Mouse (Mus musculus) forebrain, postnatal 0 days (tissue): ENCODE data around the gene Armcx6. TPM values are rescaled to one million over a fixed set of nuclear protein-coding genes. Genes with fewer than 3 reads are reported as not detected.
A peak's percentile ranks its signal among the peaks of the same experiment; 100 is the strongest.
"Not testable (repeated sequence)": the region's sequence is repeated elsewhere in the genome, so short reads cannot be mapped to it uniquely, and the experiment has no call there.

Source experiments
- ATAC-seq: fragments of 200-750 bp; cut with Nextera tagmentation; 2 replicates; pipeline ENCODE4 v1.8.0; 2017; ENCODE audit warnings: mild to moderate bottlenecking, moderate library complexity
- DNase-seq: peaks from one replicate; pipeline ENCODE4 v3.0.0-alpha.2; 2015
- H3K27ac ChIP-seq: fragments of 300-500 bp; sonication (generic); 2 replicates; pipeline ENCODE4 v1.5.1; 2014; ENCODE audit warnings: low read depth, mild to moderate bottlenecking, antibody characterized with exemption, low read length, moderate library complexity, mixed read lengths
- H3K27me3 ChIP-seq: fragments of 300-500 bp; sonication (generic); 2 replicates; pipeline ENCODE4 v1.6.1; 2014; ENCODE audit warnings: mild to moderate bottlenecking, low read length, mixed read lengths; ENCODE audit not compliant: insufficient read depth
- H3K36me3 ChIP-seq: fragments of 300-500 bp; sonication (generic); 2 replicates; pipeline ENCODE4 v1.6.1; 2014; ENCODE audit warnings: mild to moderate bottlenecking, moderate library complexity; ENCODE audit not compliant: insufficient read depth
- H3K4me1 ChIP-seq: fragments of 300-500 bp; sonication (generic); 2 replicates; pipeline ENCODE4 v1.6.1; 2014; ENCODE audit warnings: antibody characterized with exemption; ENCODE audit not compliant: insufficient read depth
- H3K4me2 ChIP-seq: fragments of 300-500 bp; sonication (generic); 2 replicates; pipeline ENCODE4 v1.6.1; 2014; ENCODE audit warnings: low read depth, mild to moderate bottlenecking, moderate library complexity
- H3K4me3 ChIP-seq: fragments of 300-500 bp; sonication (generic); 2 replicates; pipeline ENCODE4 v1.5.1; 2014; ENCODE audit warnings: low read depth, low read length, mixed read lengths
- H3K9ac ChIP-seq: fragments of 300-500 bp; sonication (generic); 2 replicates; pipeline ENCODE4 v1.6.1; 2014; ENCODE audit warnings: mild to moderate bottlenecking
- H3K9me3 ChIP-seq: fragments of 300-500 bp; sonication (generic); 2 replicates; pipeline ENCODE4 v1.6.1; 2016; ENCODE audit warnings: low read length
- CTCF ChIP-seq: sonication (generic); IDR thresholded peaks from 2 replicates; pipeline ENCODE4 v1.5.1; 2016; ENCODE audit warnings: antibody characterized with exemption, control low read depth, low read depth
- WGBS: fragments of 180-500 bp; shearing (Covaris S2); extraction: QIAGEN DNeasy Blood & Tissue Kit; methylation state at CpG from one replicate; pipeline ENCODE4 v1.1.7; 2014; 5-methylcytosine and 5-hydroxymethylcytosine counted together
- polyA plus RNA-seq: library from polyadenylated mRNA; unstranded; fragments of >200 nt; fragmentation: Nextera tagmentation; extraction: Ambion mirVana; gene quantifications from 2 replicates; pipeline ENCODE4 v1.2.1, GENCODE M21; 2015
- total RNA-seq: library from RNA; depleted of rRNA; stranded (reverse); fragments of >200 nt; gene quantifications from 2 replicates; pipeline ENCODE4 v1.2.3, GENCODE M21; 2014

Gene Armcx6
- total and polyA plus RNA-seq, 2 experiments from 2014 or later = 31.6 to 40.9 TPM

- H3K9ac ChIP-seq = no peak overlapping the region
- H3K27me3 ChIP-seq = no peaks in the 10 kb centered on the region
- TF ChIP-seq CTCF = no peak
- DNase-seq = no peak
- no peak overlapping the region for H3K4me2 ChIP-seq
- WGBS = 45% methylated on average over 2 of the region's 2 CpGs
- no peak for ATAC-seq
- H3K9me3 ChIP-seq = no peaks in the 10 kb centered on the region
- 0 out of 2 replicates have a peak, but pooled peaks cover 3% of the 10 kb centered on the region for H3K4me1 ChIP-seq
- H3K36me3 ChIP-seq = no peaks in the 10 kb centered on the region
- H3K27ac ChIP-seq = no peak overlapping the region
- H3K4me3 ChIP-seq = no peak overlapping the region
Observed at GRCm38 (mm10) chrX:134751910-134752309, 693 bp upstream of the Armcx6 start.

GRCm38 (mm10) chrX:134746459-134746858 lies 4.8 kb downstream of the Armcx6 start:
- 32% methylated on average over 5 of the region's 5 CpGs for WGBS
- no peak overlapping the region for H3K4me3 ChIP-seq
- 0 out of 2 replicates have a peak, but pooled peaks cover 3% of the 10 kb centered on the region for H3K4me1 ChIP-seq
- no peak overlapping the region for H3K4me2 ChIP-seq
- no peak overlapping the region for H3K27ac ChIP-seq
- H3K9ac ChIP-seq = no peak overlapping the region
- H3K36me3 ChIP-seq = no peaks in the 10 kb centered on the region
- peak; percentile 57 for DNase-seq
- peak; percentile 76 for TF ChIP-seq CTCF
- no peaks in the 10 kb centered on the region for H3K27me3 ChIP-seq
- ATAC-seq = peak; percentile 57
- H3K9me3 ChIP-seq = no peaks in the 10 kb centered on the region

GRCm38 (mm10) chrX:134741862-134742261 lies 9.4 kb downstream of the Armcx6 start:
- no peaks in the 10 kb centered on the region for H3K36me3 ChIP-seq

GRCm38 (mm10) chrX:134739160-134739559 lies 12.1 kb downstream of the Armcx6 start:
- Histone ChIP-seq H3K9ac (no peak overlapping the region), H3K27ac (no peak overlapping the region), H3K9me3 (no peaks in the 10 kb centered on the region), H3K4me2 (no peak overlapping the region), H3K4me1 (no peaks in the 10 kb centered on the region), H3K36me3 (no peaks in the 10 kb centered on the region), H3K4me3 (no peak overlapping the region), H3K27me3 (no peaks in the 10 kb centered on the region)
- TF ChIP-seq CTCF = no peak
- DNase-seq (no peak), ATAC-seq (no peak)
- WGBS = 65% methylated on average over 4 of the region's 4 CpGs

More at GRCm38 (mm10) chrX:134741862-134742261, 9.4 kb downstream of the Armcx6 start:
- Histone ChIP-seq H3K27ac (no peak overlapping the region), H3K9me3 (no peaks in the 10 kb centered on the region), H3K9ac (no peak overlapping the region), H3K27me3 (no peaks in the 10 kb centered on the region), H3K4me1 (no peaks in the 10 kb centered on the region), H3K4me2 (no peak overlapping the region), H3K4me3 (no peak overlapping the region)
- ATAC-seq = no peak
- DNase-seq = no peak
- TF ChIP-seq CTCF = no peak
- 72% methylated on average over 5 of the region's 5 CpGs for WGBS

- H3K27me3 ChIP-seq = no peaks in the 10 kb centered on the region
- WGBS = 94% methylated on average over 1 of the region's 1 CpGs
- no peak for TF ChIP-seq CTCF
- no peak overlapping the region for H3K27ac ChIP-seq
- H3K36me3 ChIP-seq = no peaks in the 10 kb centered on the region
- H3K4me3 ChIP-seq = no peak overlapping the region
- ATAC-seq (no peak), DNase-seq (no peak)
- no peaks in the 10 kb centered on the region for H3K4me1 ChIP-seq
- no peak overlapping the region for H3K4me2 ChIP-seq
- H3K9me3 ChIP-seq = no peaks in the 10 kb centered on the region
- H3K9ac ChIP-seq = no peak overlapping the region
Observed at GRCm38 (mm10) chrX:134737796-134738195, 13.4 kb downstream of the Armcx6 start.

GRCm38 (mm10) chrX:134729778-134730177 lies 21.4 kb downstream of the Armcx6 start:
- Histone ChIP-seq H3K9ac (no peak overlapping the region), H3K4me2 (no peak overlapping the region), H3K27me3 (no peaks in the 10 kb centered on the region), H3K4me3 (no peak overlapping the region), H3K4me1 (no peaks in the 10 kb centered on the region), H3K27ac (no peak overlapping the region), H3K9me3 (no peaks in the 10 kb centered on the region), H3K36me3 (no peaks in the 10 kb centered on the region)
- WGBS = 37% methylated on average over 4 of the region's 4 CpGs
- TF ChIP-seq CTCF = peak; percentile 75
- peak; percentile 48; the same call in 1 of the 2 replicates for ATAC-seq
- DNase-seq = peak; percentile 48

GRCm38 (mm10) chrX:134723762-134724161 lies 27.5 kb downstream of the Armcx6 start:
- not testable (repeated sequence) for H3K27ac ChIP-seq, H3K9ac ChIP-seq, H3K27me3 ChIP-seq, DNase-seq, H3K36me3 ChIP-seq, ATAC-seq, H3K4me3 ChIP-seq, H3K4me1 ChIP-seq, H3K9me3 ChIP-seq, H3K4me2 ChIP-seq
- WGBS = 38% methylated on average over 2 of the region's 2 CpGs
